Mouse (Mus musculus) adipocyte (in vitro differentiated cells): ENCODE measurements at regions not wholly inside any gene's neighbourhood (a gene's known extent, or its start where the extent isn't known, plus 50 kb on each side); places are given as distances from the start of the nearest gene placed in this dataset.
A peak's percentile ranks its signal among the peaks of the same experiment; 100 is the strongest.

Experiments used
- DNase-seq: peaks from one replicate; pipeline ENCODE4 v3.0.0-alpha.2; 2016; ENCODE audit warnings: low spot score

GRCm38 (mm10) chr13:110897621-110898020 lies 357.2 kb upstream of the Actbl2 start:
- DNase-seq, result no peak

- DNase-seq, result no peak
Observed at GRCm38 (mm10) chr13:110902994-110903644, 351.7 kb upstream of the Actbl2 start.

- DNase-seq, result peak; percentile 30
Observed at GRCm38 (mm10) chr13:110907319-110907955, 347.4 kb upstream of the Actbl2 start.

- peak; percentile 8 for DNase-seq
Observed at GRCm38 (mm10) chr13:110911866-110912265, 342.9 kb upstream of the Actbl2 start.

GRCm38 (mm10) chr13:110913177-110913576 lies 341.6 kb upstream of the Actbl2 start:
- no peak for DNase-seq

- DNase-seq, result peak; percentile 15
Observed at GRCm38 (mm10) chr13:110913687-110914086, 341.1 kb upstream of the Actbl2 start.

GRCm38 (mm10) chr13:110915161-110915560 lies 339.7 kb upstream of the Actbl2 start:
- DNase-seq, result no peak

- no peak for DNase-seq
Observed at GRCm38 (mm10) chr13:110923936-110924335, 330.9 kb upstream of the Actbl2 start.

- no peak for DNase-seq
Observed at GRCm38 (mm10) chr13:110924897-110925296, 329.9 kb upstream of the Actbl2 start.

GRCm38 (mm10) chr13:110928143-110928542 lies 326.7 kb upstream of the Actbl2 start:
- DNase-seq, result no peak

GRCm38 (mm10) chr13:110928894-110929293 lies 325.9 kb upstream of the Actbl2 start:
- no peak for DNase-seq

GRCm38 (mm10) chr13:110929579-110929978 lies 325.2 kb upstream of the Actbl2 start:
- peak; percentile 15 for DNase-seq

GRCm38 (mm10) chr13:110941587-110941986 lies 313.2 kb upstream of the Actbl2 start:
- DNase-seq, result peak; percentile 14

GRCm38 (mm10) chr13:110942986-110943644 lies 311.7 kb upstream of the Actbl2 start:
- no peak for DNase-seq

GRCm38 (mm10) chr13:110944061-110944460 lies 310.8 kb upstream of the Actbl2 start:
- peak; percentile 68 for DNase-seq

- DNase-seq, result no peak
Observed at GRCm38 (mm10) chr13:110944683-110945082, 310.1 kb upstream of the Actbl2 start.

- DNase-seq, result peak; percentile 14
Observed at GRCm38 (mm10) chr13:110960212-110960611, 294.6 kb upstream of the Actbl2 start.

- no peak for DNase-seq
Observed at GRCm38 (mm10) chr13:110967109-110967508, 287.7 kb upstream of the Actbl2 start.

GRCm38 (mm10) chr13:110967626-110968506 lies 286.9 kb upstream of the Actbl2 start:
- DNase-seq, result peak; percentile 91

GRCm38 (mm10) chr13:110968507-110968905 lies 286.3 kb upstream of the Actbl2 start:
- DNase-seq, result peak; percentile 52

- no peak for DNase-seq
Observed at GRCm38 (mm10) chr13:110977379-110977778, 277.4 kb upstream of the Actbl2 start.

- no peak for DNase-seq
Observed at GRCm38 (mm10) chr13:110978022-110978421, 276.8 kb upstream of the Actbl2 start.
